Mouse (Mus musculus) olfactory bulb, adult 2 months (tissue): ENCODE results near the gene Gm8094. TPM values are rescaled to one million over a fixed set of nuclear protein-coding genes. Genes with fewer than 3 reads are reported as not detected.
"Not testable (repeated sequence)": the region's sequence is repeated elsewhere in the genome, so short reads cannot be mapped to it uniquely, and the experiment has no call there.

Experiments
- H3K27ac ChIP-seq: fragments of 200-500 bp; 2 replicates; pipeline ENCODE4 v1.5.1; 2012; ENCODE audit warnings: low read depth, low read length; ENCODE audit not compliant: insufficient read depth
- H3K4me1 ChIP-seq: fragments of 200-500 bp; 2 replicates; pipeline ENCODE4 v1.6.1; 2012; ENCODE audit warnings: low read length; ENCODE audit not compliant: control insufficient read depth, insufficient read depth
- H3K4me3 ChIP-seq: fragments of 200-500 bp; 2 replicates; pipeline ENCODE4 v1.5.1; 2012; ENCODE audit warnings: mild to moderate bottlenecking, low read depth, low read length, moderate library complexity; ENCODE audit not compliant: insufficient read depth
- whole genome bisulfite sequencing: fragments of 180-500 bp; shearing (Covaris S2); methylation state at CpG from one replicate; pipeline ENCODE4 v1.1.7; 2018; 5-methylcytosine and 5-hydroxymethylcytosine counted together
- polyA plus RNA-seq: library from polyadenylated mRNA; stranded (reverse); fragments of >200 nt; gene quantifications from 2 replicates; pipeline ENCODE4 v1.2.4, GENCODE M21; 2012; ENCODE audit warnings: low replicate concordance; ENCODE audit not compliant: missing spikeins, insufficient read depth, insufficient read length

Gene Gm8094
- not detected in 2 replicates for polyA plus RNA-seq

GRCm38 (mm10) chr14:43076543-43076942 is at the start of gene Gm8094:
Gene Gm8094 (minus strand): TSS chr14:43076643.
- H3K4me1 ChIP-seq, H3K4me3 ChIP-seq, H3K27ac ChIP-seq: not testable (repeated sequence)
- WGBS, result 92% methylated on average over 2 of the region's 2 CpGs

- 96% methylated on average over 3 of the region's 3 CpGs for WGBS
Measured at GRCm38 (mm10) chr14:43119673-43120072, 43.2 kb upstream of the Gm8094 start.

GRCm38 (mm10) chr14:43100301-43100700 is 23.9 kb upstream of the Gm8094 start, which contains the start of gene Gm8104:
Gene Gm8104 (plus strand): TSS chr14:43100601.
- H3K4me1 ChIP-seq, H3K27ac ChIP-seq, H3K4me3 ChIP-seq: not testable (repeated sequence)
- 72% methylated on average over 3 of the region's 3 CpGs for WGBS

More at GRCm38 (mm10) chr14:43119673-43120072, 43.2 kb upstream of the Gm8094 start:
- not testable (repeated sequence) for H3K27ac ChIP-seq, H3K4me1 ChIP-seq, H3K4me3 ChIP-seq

- H3K27ac ChIP-seq, H3K4me3 ChIP-seq, H3K4me1 ChIP-seq: not testable (repeated sequence)
- 53% methylated on average over 1 of the region's 14 CpGs for WGBS
Measured at GRCm38 (mm10) chr14:43089103-43089919, 12.9 kb upstream of the Gm8094 start.

GRCm38 (mm10) chr14:43084936-43085730 is 8.7 kb upstream of the Gm8094 start:
- not testable (repeated sequence) for H3K4me3 ChIP-seq, H3K27ac ChIP-seq, H3K4me1 ChIP-seq
- WGBS, result 79% methylated on average over 1 of the region's 1 CpGs

- WGBS, result 70% methylated on average over 4 of the region's 4 CpGs
- H3K4me1 ChIP-seq, H3K4me3 ChIP-seq, H3K27ac ChIP-seq: not testable (repeated sequence)
Measured at GRCm38 (mm10) chr14:43060179-43060578, 16.3 kb downstream of the Gm8094 start.

- not testable (repeated sequence) for H3K4me1 ChIP-seq, H3K27ac ChIP-seq, H3K4me3 ChIP-seq
- WGBS, result 82% methylated on average over 3 of the region's 3 CpGs
Measured at GRCm38 (mm10) chr14:43058063-43058462, 18.4 kb downstream of the Gm8094 start.

Other genes with a start within 250 kb of the Gm8094 start
- not detected in 2 replicates for gene Gm21977, start 223.2 kb downstream of the Gm8094 start, polyA plus RNA-seq
- gene Gm8082, start 83.0 kb downstream of the Gm8094 start, polyA plus RNA-seq, result not detected in 2 replicates
- not detected in 2 replicates for gene Gm10376, start 61.0 kb downstream of the Gm8094 start, polyA plus RNA-seq
- not detected in 2 replicates for gene Gm8104, start 24.0 kb upstream of the Gm8094 start, polyA plus RNA-seq
- not detected in 2 replicates for gene Gm7233, start 103.2 kb upstream of the Gm8094 start, polyA plus RNA-seq
- not detected in 2 replicates for gene Gm8122, start 158.7 kb upstream of the Gm8094 start, polyA plus RNA-seq
- gene Gm8126, start 182.0 kb upstream of the Gm8094 start, polyA plus RNA-seq, result not detected in 2 replicates
- not detected in 2 replicates for gene Gm9732, start 198.4 kb upstream of the Gm8094 start, polyA plus RNA-seq
- gene Gm8127, start 217.2 kb upstream of the Gm8094 start, polyA plus RNA-seq, result not detected in 2 replicates